Mouse (Mus musculus): Measurements from ENCODE around the gene Prdm16.

DNA sequence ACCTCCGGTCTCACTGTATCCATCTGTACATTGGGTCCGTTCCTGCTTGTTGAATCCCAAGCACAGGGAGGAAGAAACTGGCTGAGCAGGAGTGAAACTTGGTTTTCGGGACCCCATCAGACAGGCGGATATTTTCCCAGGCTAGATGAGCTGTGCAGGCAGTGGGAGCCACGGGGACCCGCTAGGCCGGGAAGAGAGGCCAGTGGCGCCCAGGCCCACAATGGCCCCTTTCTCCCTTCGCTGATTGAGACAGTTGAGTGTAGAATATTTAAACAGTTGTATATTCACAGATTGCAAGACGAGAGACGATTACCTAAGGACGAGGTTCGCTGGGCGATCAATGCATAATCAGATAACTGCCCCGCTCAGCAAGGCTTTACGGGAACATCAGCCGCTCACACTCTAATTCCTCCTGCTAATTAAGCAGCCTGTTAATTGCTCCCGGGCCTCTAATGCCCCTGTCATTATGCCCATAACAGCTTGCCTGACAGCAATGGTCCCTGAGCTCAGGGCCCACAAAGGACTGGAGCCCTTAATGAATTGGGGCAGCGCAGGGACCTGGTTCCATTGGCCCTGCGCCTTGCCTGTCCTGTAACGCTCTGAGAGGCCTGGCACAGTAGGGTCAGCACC, 54.0 kb downstream of the Prdm16 start:
- TF ChIP-seq POLR2AphosphoS2 (IDR thresholded peaks at IDR 0.05; ENCODE audit: insufficient read length, low read depth) (no peak), POLR2A (IDR thresholded peaks at IDR 0.05; ENCODE audit: insufficient read length, low read depth) (no peak), MAX (IDR thresholded peaks at IDR 0.05; ENCODE audit: low read depth) (no peak), E2F4 (IDR thresholded peaks at IDR 0.05; ENCODE audit: insufficient read depth) (no peak), TCF3 (IDR thresholded peaks at IDR 0.05; ENCODE audit: insufficient read length, low read depth) (no peak), MYOD1 (IDR thresholded peaks at IDR 0.05; ENCODE audit: control insufficient read depth in 1 of 3, insufficient read length in 2 of 3, low read depth in 2 of 3) (no peak), CEBPB (IDR thresholded peaks at IDR 0.05; ENCODE audit: insufficient read depth, poor library complexity, severe bottlenecking) (no peak), USF1 (IDR thresholded peaks at IDR 0.05; ENCODE audit: low read depth) (no peak)

Measured in myocyte (in vitro differentiated cells).